Mouse (Mus musculus) liver, embryonic 16.5 days (tissue): ENCODE results near the gene Zfp536. TPM values are rescaled to one million over a fixed set of nuclear protein-coding genes. Genes with fewer than 3 reads are reported as not detected.
"Not testable (repeated sequence)": the region's sequence is repeated elsewhere in the genome, so short reads cannot be mapped to it uniquely, and the experiment has no call there.

Experiments used
- ATAC-seq: fragments of 200-750 bp; cut with Nextera tagmentation; 2 replicates; pipeline ENCODE4 v1.8.0; 2017; ENCODE audit warnings: low read depth, mild to moderate bottlenecking, moderate number of reproducible peaks, moderate library complexity
- H3K27ac ChIP-seq: fragments of 300-500 bp; sonication (generic); 2 replicates; pipeline ENCODE4 v1.5.1; 2014; ENCODE audit warnings: mild to moderate bottlenecking, low read length
- H3K27me3 ChIP-seq: fragments of 300-500 bp; sonication (generic); 2 replicates; pipeline ENCODE4 v1.6.1; 2014; ENCODE audit warnings: low read depth, low read length, mixed read lengths; ENCODE audit not compliant: control insufficient read depth, insufficient read depth
- H3K36me3 ChIP-seq: fragments of 300-500 bp; sonication (generic); 2 replicates; pipeline ENCODE4 v1.6.1; 2014; ENCODE audit warnings: mild to moderate bottlenecking; ENCODE audit not compliant: control insufficient read depth, insufficient read depth
- H3K4me1 ChIP-seq: fragments of 300-500 bp; sonication (generic); 2 replicates; pipeline ENCODE4 v1.6.1; 2014; ENCODE audit warnings: low read depth, low read length, mixed read lengths; ENCODE audit not compliant: control insufficient read depth
- H3K4me2 ChIP-seq: fragments of 300-500 bp; sonication (generic); 2 replicates; pipeline ENCODE4 v1.6.1; 2014; ENCODE audit warnings: low read depth, low read length, mixed read lengths
- H3K4me3 ChIP-seq: fragments of 300-500 bp; sonication (generic); 2 replicates; pipeline ENCODE4 v1.5.1; 2014; ENCODE audit warnings: low read depth, mild to moderate bottlenecking, low read length
- H3K9ac ChIP-seq: fragments of 300-500 bp; sonication (generic); 2 replicates; pipeline ENCODE4 v1.6.1; 2014; ENCODE audit warnings: low read depth, low read length
- H3K9me3 ChIP-seq: fragments of 300-500 bp; sonication (generic); replicated peaks from 2 replicates; pipeline ENCODE4 v1.6.1; 2016; ENCODE audit warnings: low read length; ENCODE audit not compliant: control insufficient read depth
- WGBS: fragments of 180-500 bp; shearing (Covaris S2); extraction: QIAGEN DNeasy Blood & Tissue Kit; methylation state at CpG from one replicate; pipeline ENCODE4 v1.1.7; 2014; ENCODE audit not compliant: insufficient replicate concordance; 5-methylcytosine and 5-hydroxymethylcytosine counted together
- polyA plus RNA-seq: library from polyadenylated mRNA; unstranded; fragments of >200 nt; fragmentation: Nextera tagmentation; extraction: Ambion mirVana; gene quantifications from 2 replicates; pipeline ENCODE4 v1.2.1, GENCODE M21; 2015

Gene Zfp536
- polyA plus RNA-seq, 1 experiment from 2014 or later = 0.14 TPM

GRCm38 (mm10) chr7:37606472-37606871 lies 167.0 kb downstream of the Zfp536 start:
- no peak for ATAC-seq
- no peak overlapping the region for H3K4me3 ChIP-seq
- no peaks in the 10 kb centered on the region for H3K36me3 ChIP-seq
- no peaks in the 10 kb centered on the region for H3K9me3 ChIP-seq
- H3K4me1 ChIP-seq = no peaks in the 10 kb centered on the region
- WGBS = 53% methylated on average over 5 of the region's 5 CpGs
- H3K27me3 ChIP-seq = no peaks in the 10 kb centered on the region
- no peak overlapping the region for H3K4me2 ChIP-seq
- H3K27ac ChIP-seq = no peak overlapping the region
- H3K9ac ChIP-seq = no peak overlapping the region

GRCm38 (mm10) chr7:37603525-37603909 lies 169.9 kb downstream of the Zfp536 start:
- H3K4me1 ChIP-seq, ATAC-seq, H3K4me2 ChIP-seq, H3K4me3 ChIP-seq, H3K27ac ChIP-seq, H3K9me3 ChIP-seq, H3K9ac ChIP-seq, H3K36me3 ChIP-seq, H3K27me3 ChIP-seq: not testable (repeated sequence)

- 55% methylated on average over 9 of the region's 9 CpGs for WGBS
- H3K4me2 ChIP-seq = no peak overlapping the region
- H3K4me1 ChIP-seq = no peaks in the 10 kb centered on the region
- no peaks in the 10 kb centered on the region for H3K27me3 ChIP-seq
- H3K36me3 ChIP-seq = no peaks in the 10 kb centered on the region
- no peak overlapping the region for H3K27ac ChIP-seq
- ATAC-seq = no peak
- no peak overlapping the region for H3K9ac ChIP-seq
- H3K4me3 ChIP-seq = no peak overlapping the region
- H3K9me3 ChIP-seq = no peaks in the 10 kb centered on the region
Measured at GRCm38 (mm10) chr7:37602871-37603524, 170.4 kb downstream of the Zfp536 start.

- H3K36me3 ChIP-seq = no peaks in the 10 kb centered on the region
- no peak for ATAC-seq
- H3K9me3 ChIP-seq = no peaks in the 10 kb centered on the region
- no peaks in the 10 kb centered on the region for H3K4me1 ChIP-seq
- H3K27me3 ChIP-seq = no peaks in the 10 kb centered on the region
- no peak overlapping the region for H3K9ac ChIP-seq
- no peak overlapping the region for H3K4me3 ChIP-seq
- WGBS = 63% methylated on average over 4 of the region's 4 CpGs
- H3K4me2 ChIP-seq = no peak overlapping the region
- no peak overlapping the region for H3K27ac ChIP-seq
Measured at GRCm38 (mm10) chr7:37600318-37600717, 173.1 kb downstream of the Zfp536 start.

- H3K27ac ChIP-seq = no peak overlapping the region
- no peak overlapping the region for H3K4me3 ChIP-seq
- H3K4me2 ChIP-seq = no peak overlapping the region
- no peaks in the 10 kb centered on the region for H3K9me3 ChIP-seq
- H3K4me1 ChIP-seq = no peaks in the 10 kb centered on the region
- no peak overlapping the region for H3K9ac ChIP-seq
- 36% methylated on average over 12 of the region's 12 CpGs for WGBS
- ATAC-seq = peak; percentile 11; the same call in 1 of the 2 replicates
- no peaks in the 10 kb centered on the region for H3K27me3 ChIP-seq
- H3K36me3 ChIP-seq = no peaks in the 10 kb centered on the region
Measured at GRCm38 (mm10) chr7:37594211-37595030, 179.0 kb downstream of the Zfp536 start.

- Histone ChIP-seq H3K27me3 (no peaks in the 10 kb centered on the region), H3K4me3 (no peak overlapping the region), H3K4me2 (no peak overlapping the region), H3K9ac (no peak overlapping the region), H3K4me1 (no peaks in the 10 kb centered on the region), H3K36me3 (no peaks in the 10 kb centered on the region), H3K9me3 (no peaks in the 10 kb centered on the region), H3K27ac (no peak overlapping the region)
- no peak for ATAC-seq
- WGBS = 50% methylated on average over 6 of the region's 6 CpGs
Measured at GRCm38 (mm10) chr7:37593566-37593965, 179.9 kb downstream of the Zfp536 start.

GRCm38 (mm10) chr7:37586694-37587093 lies 186.7 kb downstream of the Zfp536 start:
- Histone ChIP-seq H3K4me2 (no peak overlapping the region), H3K27me3 (no peaks in the 10 kb centered on the region), H3K4me3 (no peak overlapping the region), H3K9ac (no peak overlapping the region), H3K36me3 (no peaks in the 10 kb centered on the region), H3K27ac (no peak overlapping the region), H3K4me1 (no peaks in the 10 kb centered on the region), H3K9me3 (no peaks in the 10 kb centered on the region)
- no peak for ATAC-seq
- WGBS = 79% methylated on average over 13 of the region's 13 CpGs

- WGBS = 73% methylated on average over 3 of the region's 3 CpGs
- Histone ChIP-seq H3K36me3 (no peaks in the 10 kb centered on the region), H3K27ac (no peak overlapping the region), H3K4me1 (no peaks in the 10 kb centered on the region), H3K9me3 (no peaks in the 10 kb centered on the region), H3K4me2 (no peak overlapping the region), H3K4me3 (no peak overlapping the region), H3K9ac (no peak overlapping the region), H3K27me3 (no peaks in the 10 kb centered on the region)
- ATAC-seq = no peak
Measured at GRCm38 (mm10) chr7:37581262-37581661, 192.2 kb downstream of the Zfp536 start.

GRCm38 (mm10) chr7:37580554-37580953 lies 192.9 kb downstream of the Zfp536 start:
- Histone ChIP-seq H3K27me3 (no peaks in the 10 kb centered on the region), H3K27ac (no peak overlapping the region), H3K4me2 (no peak overlapping the region), H3K4me3 (no peak overlapping the region), H3K36me3 (no peaks in the 10 kb centered on the region), H3K9ac (no peak overlapping the region), H3K4me1 (no peaks in the 10 kb centered on the region), H3K9me3 (no peaks in the 10 kb centered on the region)
- WGBS = 36% methylated on average over 5 of the region's 5 CpGs
- ATAC-seq = no peak
